Mouse (Mus musculus) brain, embryonic 14.5 days (tissue): Measurements from ENCODE around the gene Wipf1. TPM values are rescaled to one million over a fixed set of nuclear protein-coding genes. Genes with fewer than 3 reads are reported as not detected.

ENCODE experiments used
- DNase-seq: peaks from one replicate; pipeline ENCODE4 v3.0.0-alpha.2; 2011; ENCODE audit warnings: low read depth
- CTCF ChIP-seq: fragments of 200-500 bp; IDR thresholded peaks from 2 replicates; pipeline ENCODE4 v1.5.1; 2012; ENCODE audit warnings: inconsistent platforms, mild to moderate bottlenecking, moderate library complexity, borderline replicate concordance; ENCODE audit not compliant: insufficient read depth, insufficient read length; ENCODE audit errors: extremely low read depth
- POLR2A ChIP-seq: fragments of 200-500 bp; IDR thresholded peaks from 2 replicates; pipeline ENCODE4 v1.6.1; 2012; ENCODE audit warnings: mild to moderate bottlenecking, inconsistent platforms, borderline replicate concordance; ENCODE audit not compliant: poor library complexity, insufficient read depth, insufficient read length, severe bottlenecking; ENCODE audit errors: extremely low read depth
- polyA plus RNA-seq: library from polyadenylated mRNA; depleted of rRNA; stranded (reverse); fragments of >200 nt; gene quantifications from 2 replicates; pipeline ENCODE4 v1.2.3, GENCODE M21; 2012; rRNA removed

Gene Wipf1
- 2.8 and 3.8 TPM in 2 replicates for polyA plus RNA-seq

GRCm38 (mm10) chr2:73529356-73530330 lies at the start of gene Wipf1:
Wipf1 (minus strand) TSS chr2:73529734.
- TF ChIP-seq CTCF (no peak), POLR2A (no peak)
- peak; percentile 73 for DNase-seq

GRCm38 (mm10) chr2:73579168-73579567 lies 49.6 kb upstream of the Wipf1 start:
- TF ChIP-seq POLR2A (no peak), CTCF (no peak)
- DNase-seq: no peak

- TF ChIP-seq POLR2A (no peak), CTCF (no peak)
- DNase-seq: no peak
Measured at GRCm38 (mm10) chr2:73574418-73574817, 44.9 kb upstream of the Wipf1 start.

GRCm38 (mm10) chr2:73573556-73573955 lies 44.0 kb upstream of the Wipf1 start:
- no peak for TF ChIP-seq CTCF
- TF ChIP-seq POLR2A: no peak
- no peak for DNase-seq

GRCm38 (mm10) chr2:73572539-73573372 lies 43.2 kb upstream of the Wipf1 start:
- DNase-seq: peak; percentile 99
- TF ChIP-seq CTCF (peak; percentile 97), POLR2A (no peak)

- no peak for DNase-seq
- no peak for TF ChIP-seq POLR2A
- no peak for TF ChIP-seq CTCF
Measured at GRCm38 (mm10) chr2:73571901-73572300, 42.4 kb upstream of the Wipf1 start.

GRCm38 (mm10) chr2:73571304-73571703 lies 41.8 kb upstream of the Wipf1 start:
- DNase-seq: no peak
- TF ChIP-seq POLR2A (no peak), CTCF (no peak)

GRCm38 (mm10) chr2:73566989-73567605 lies 37.6 kb upstream of the Wipf1 start:
- DNase-seq: peak; percentile 81
- TF ChIP-seq POLR2A (no peak), CTCF (peak; percentile 83)

- TF ChIP-seq POLR2A: no peak
- TF ChIP-seq CTCF: peak; percentile 40; the same call in 1 of the 2 replicates
- peak; percentile 71 for DNase-seq
Measured at GRCm38 (mm10) chr2:73566162-73566561, 36.6 kb upstream of the Wipf1 start.

- DNase-seq: no peak
- TF ChIP-seq POLR2A: no peak
- TF ChIP-seq CTCF: no peak
Measured at GRCm38 (mm10) chr2:73563690-73564089, 34.2 kb upstream of the Wipf1 start.

- no peak for DNase-seq
- TF ChIP-seq POLR2A (no peak), CTCF (no peak)
Measured at GRCm38 (mm10) chr2:73562656-73563055, 33.1 kb upstream of the Wipf1 start.
